Comparison of ENCODE assay signal across 38 mouse cellular contexts in genomic region chr5:145422287-145422686, GRCm38 (mm10). TPM values are rescaled to one million over a fixed set of nuclear protein-coding genes. Genes with fewer than 3 reads are reported as not detected.
"Had no signal": no experiment of that assay in that cellular context is flagged by ENCODE, and none has a peak within 500 bp of the region (broad histone marks: within the 10 kb centered on the region; RNA-seq: fewer than 3 reads in every experiment).

No protein-coding gene starts in this region.

- H3K36me3 ChIP-seq: embryonic facial prominence, embryonic 10.5 days; embryonic facial prominence, embryonic 12.5 days; embryonic facial prominence, embryonic 13.5 days; embryonic facial prominence, embryonic 15.5 days; forebrain, embryonic 10.5 days; forebrain, embryonic 12.5 days; forebrain, embryonic 15.5 days had no signal

- H3K27ac ChIP-seq: embryonic facial prominence, embryonic 10.5 days; embryonic facial prominence, embryonic 12.5 days; embryonic facial prominence, embryonic 13.5 days; embryonic facial prominence, embryonic 15.5 days; forebrain, embryonic 10.5 days; forebrain, embryonic 12.5 days; forebrain, embryonic 13.5 days; forebrain, embryonic 15.5 days; gastrocnemius, adult 2 months had no signal

- H3K9ac ChIP-seq: embryonic facial prominence, embryonic 12.5 days; embryonic facial prominence, embryonic 13.5 days; embryonic facial prominence, embryonic 15.5 days; forebrain, embryonic 12.5 days; forebrain, embryonic 13.5 days; forebrain, embryonic 15.5 days; forebrain, postnatal 0 days had no signal

- H3K4me1 ChIP-seq: embryonic facial prominence, embryonic 10.5 days; embryonic facial prominence, embryonic 12.5 days; embryonic facial prominence, embryonic 13.5 days; embryonic facial prominence, embryonic 15.5 days; forebrain, embryonic 10.5 days; forebrain, embryonic 12.5 days; forebrain, embryonic 13.5 days; forebrain, embryonic 15.5 days had no signal

- ATAC-seq: forebrain, embryonic 13.5 days; forebrain, embryonic 14.5 days; forebrain, embryonic 15.5 days; forebrain, embryonic 16.5 days; forebrain, postnatal 0 days had no signal

- H3K4me3 ChIP-seq: embryonic facial prominence, embryonic 10.5 days; embryonic facial prominence, embryonic 12.5 days; embryonic facial prominence, embryonic 13.5 days; embryonic facial prominence, embryonic 15.5 days; erythroblast, embryonic 14.5 days; forebrain, embryonic 10.5 days; forebrain, embryonic 12.5 days; forebrain, embryonic 13.5 days; forebrain, embryonic 15.5 days; gastrocnemius, adult 2 months had no signal

- DNase-seq: cerebellum, adult 2 months; cerebellum, adult 8-10 months; cerebellum, adult 9-10 months; cerebellum, adult 9-11 months; cerebellum, postnatal 10 days; cerebellum, postnatal 14 days; cerebellum, postnatal 25 days; cerebellum, postnatal 36 days; embryo, embryonic 11 days; forebrain, postnatal 0 days; gastrocnemius, adult 2 months; gastrocnemius, postnatal 10 days; gastrocnemius, postnatal 14 days; gastrocnemius, postnatal 25 days; gastrocnemius, postnatal 36 days; heart, adult 11 months; heart, adult 18-20 months had no signal

- H3K9me3 ChIP-seq: embryonic facial prominence, embryonic 15.5 days had no signal

- H3K4me2 ChIP-seq: embryonic facial prominence, embryonic 12.5 days; embryonic facial prominence, embryonic 13.5 days; embryonic facial prominence, embryonic 15.5 days; forebrain, embryonic 12.5 days; forebrain, embryonic 13.5 days; forebrain, embryonic 15.5 days had no signal

- H3K27me3 ChIP-seq: embryonic facial prominence, embryonic 12.5 days; embryonic facial prominence, embryonic 13.5 days; embryonic facial prominence, embryonic 15.5 days; forebrain, embryonic 12.5 days; forebrain, embryonic 13.5 days; forebrain, embryonic 15.5 days had no signal

RNA-seq across cellular contexts. Expression of gene Cyp3a16, which starts 47.2 kb away (rescaled TPM):
- total RNA-seq: common myeloid progenitor, adult 5-6 weeks; forebrain, postnatal 0 days; gastrocnemius, adult 18-20 months; gastrocnemius, adult 2 months; gastrocnemius, adult 8-10 months; gastrocnemius, postnatal 10 days; gastrocnemius, postnatal 14 days; gastrocnemius, postnatal 25 days; gastrocnemius, postnatal 36 days; granulocyte monocyte progenitor cell, adult 5-6 weeks; heart, adult 18-20 months had no signal
- polyA plus RNA-seq: cerebellum, adult 2 months; cortical plate, adult 2 months; embryonic facial prominence, embryonic 10.5 days; embryonic facial prominence, embryonic 11.5 days; embryonic facial prominence, embryonic 12.5 days; embryonic facial prominence, embryonic 13.5 days; embryonic facial prominence, embryonic 14.5 days; embryonic facial prominence, embryonic 15.5 days; erythroblast, embryonic 14.5 days; forebrain, embryonic 10.5 days; forebrain, embryonic 11.5 days; forebrain, embryonic 12.5 days; forebrain, embryonic 13.5 days; forebrain, embryonic 14.5 days; forebrain, embryonic 15.5 days; forebrain, embryonic 16.5 days; forebrain, postnatal 0 days; frontal cortex, adult 2 months; gonadal fat pad, adult 2 months had no signal
